Mouse (Mus musculus) heart, embryonic 11.5 days (tissue): ENCODE data around the gene Cmbl. TPM values are rescaled to one million over a fixed set of nuclear protein-coding genes. Genes with fewer than 3 reads are reported as not detected.

Source experiments
- ATAC-seq: fragments of 200-750 bp; cut with Nextera tagmentation; replicated peaks from 2 replicates; pipeline ENCODE4 v1.8.0; 2017; ENCODE audit warnings: moderate library complexity; ENCODE audit not compliant: insufficient number of reproducible peaks, low FRiP score, low TSS enrichment
- H3K27ac ChIP-seq: fragments of 300-500 bp; sonication (generic); 2 replicates; pipeline ENCODE4 v1.5.1; 2014; ENCODE audit warnings: mild to moderate bottlenecking, low read depth, low read length
- H3K27me3 ChIP-seq: fragments of 300-500 bp; sonication (generic); 2 replicates; pipeline ENCODE4 v1.6.1; 2014; ENCODE audit warnings: mild to moderate bottlenecking, low read length, mixed read lengths; ENCODE audit not compliant: control insufficient read depth, insufficient read depth
- H3K36me3 ChIP-seq: fragments of 300-500 bp; sonication (generic); 2 replicates; pipeline ENCODE4 v1.6.1; 2014; ENCODE audit warnings: mild to moderate bottlenecking, low read length, moderate library complexity, mixed read lengths; ENCODE audit not compliant: control insufficient read depth, insufficient read depth
- H3K4me1 ChIP-seq: fragments of 300-500 bp; sonication (generic); 2 replicates; pipeline ENCODE4 v1.6.1; 2014; ENCODE audit warnings: low read length; ENCODE audit not compliant: control insufficient read depth, insufficient read depth
- H3K4me2 ChIP-seq: fragments of 300-500 bp; sonication (generic); 2 replicates; pipeline ENCODE4 v1.6.1; 2014; ENCODE audit warnings: mild to moderate bottlenecking, moderate library complexity
- H3K4me3 ChIP-seq: fragments of 300-500 bp; sonication (generic); 2 replicates; pipeline ENCODE4 v1.5.1; 2014; ENCODE audit warnings: low read depth, low read length
- H3K9ac ChIP-seq: fragments of 300-500 bp; sonication (generic); 2 replicates; pipeline ENCODE4 v1.6.1; 2014; ENCODE audit warnings: mild to moderate bottlenecking, low read depth, low read length, moderate library complexity
- H3K9me3 ChIP-seq: fragments of 300-500 bp; sonication (generic); replicated peaks from 2 replicates; pipeline ENCODE4 v1.6.1; 2016; ENCODE audit warnings: low read length; ENCODE audit not compliant: control insufficient read depth
- WGBS: fragments of 180-500 bp; shearing (Covaris S2); extraction: QIAGEN DNeasy Blood & Tissue Kit; methylation state at CpG from one replicate; pipeline ENCODE4 v1.1.7; 2014; ENCODE audit not compliant: insufficient replicate concordance; 5-methylcytosine and 5-hydroxymethylcytosine counted together
- polyA plus RNA-seq: library from polyadenylated mRNA; unstranded; fragments of >200 nt; fragmentation: Nextera tagmentation; extraction: Ambion mirVana; gene quantifications from 2 replicates; pipeline ENCODE4 v1.2.1, GENCODE M21; 2014

Gene Cmbl
- polyA plus RNA-seq, 1 experiment from 2014 or later: 6.6 TPM

GRCm38 (mm10) chr15:31547421-31547820 lies 17.8 kb upstream of the Cmbl start:
- H3K27ac ChIP-seq: no peak overlapping the region
- no peak overlapping the region for H3K4me2 ChIP-seq
- H3K27me3 ChIP-seq: no peaks in the 10 kb centered on the region
- 62% methylated on average over 5 of the region's 5 CpGs for WGBS
- ATAC-seq: no peak
- H3K9me3 ChIP-seq: no peaks in the 10 kb centered on the region
- H3K4me3 ChIP-seq: no peak overlapping the region
- H3K4me1 ChIP-seq: peaks cover 14% of the 10 kb centered on the region
- H3K9ac ChIP-seq: no peak overlapping the region
- H3K36me3 ChIP-seq: no peaks in the 10 kb centered on the region

- 81% methylated on average over 4 of the region's 4 CpGs for WGBS
- H3K9me3 ChIP-seq: no peaks in the 10 kb centered on the region
- H3K9ac ChIP-seq: no peak overlapping the region
- H3K4me3 ChIP-seq: no peak overlapping the region
- no peaks in the 10 kb centered on the region for H3K27me3 ChIP-seq
- H3K4me2 ChIP-seq: no peak overlapping the region
- no peak overlapping the region for H3K27ac ChIP-seq
- H3K4me1 ChIP-seq: 0 out of 2 replicates have a peak, but pooled peaks cover 2% of the 10 kb centered on the region
- H3K36me3 ChIP-seq: no peaks in the 10 kb centered on the region
- no peak for ATAC-seq
Observed at GRCm38 (mm10) chr15:31550381-31550780, 14.8 kb upstream of the Cmbl start.

- H3K4me2 ChIP-seq: no peak overlapping the region
- H3K27me3 ChIP-seq: no peaks in the 10 kb centered on the region
- no peaks in the 10 kb centered on the region for H3K4me1 ChIP-seq
- no peaks in the 10 kb centered on the region for H3K36me3 ChIP-seq
- H3K9ac ChIP-seq: no peak overlapping the region
- H3K27ac ChIP-seq: no peak overlapping the region
- no peaks in the 10 kb centered on the region for H3K9me3 ChIP-seq
- H3K4me3 ChIP-seq: no peak overlapping the region
- ATAC-seq: no peak
- 83% methylated on average over 2 of the region's 2 CpGs for WGBS
Observed at GRCm38 (mm10) chr15:31554855-31555254, 10.3 kb upstream of the Cmbl start.

- Histone ChIP-seq H3K4me3 (no peak overlapping the region), H3K27me3 (no peaks in the 10 kb centered on the region), H3K4me2 (no peak overlapping the region), H3K27ac (no peak overlapping the region), H3K9me3 (no peaks in the 10 kb centered on the region), H3K36me3 (no peaks in the 10 kb centered on the region), H3K9ac (no peak overlapping the region), H3K4me1 (peaks cover 11% of the 10 kb centered on the region)
- WGBS: 88% methylated on average over 6 of the region's 6 CpGs
- no peak for ATAC-seq
Observed at GRCm38 (mm10) chr15:31561390-31561789, 3.8 kb upstream of the Cmbl start.

- 90% methylated on average over 4 of the region's 4 CpGs for WGBS
- no peak overlapping the region for H3K27ac ChIP-seq
- no peaks in the 10 kb centered on the region for H3K36me3 ChIP-seq
- H3K27me3 ChIP-seq: no peaks in the 10 kb centered on the region
- no peak overlapping the region for H3K9ac ChIP-seq
- peaks cover 11% of the 10 kb centered on the region for H3K4me1 ChIP-seq
- no peaks in the 10 kb centered on the region for H3K9me3 ChIP-seq
- H3K4me2 ChIP-seq: no peak overlapping the region
- H3K4me3 ChIP-seq: no peak overlapping the region
- no peak for ATAC-seq
Observed at GRCm38 (mm10) chr15:31561976-31562375, 3.2 kb upstream of the Cmbl start.

- no peaks in the 10 kb centered on the region for H3K36me3 ChIP-seq
- H3K4me1 ChIP-seq: peaks cover 11% of the 10 kb centered on the region
- 37% methylated on average over 8 of the region's 8 CpGs for WGBS
- no peak for ATAC-seq
- H3K4me2 ChIP-seq: no peak overlapping the region
- no peak overlapping the region for H3K4me3 ChIP-seq
- no peaks in the 10 kb centered on the region for H3K27me3 ChIP-seq
- no peaks in the 10 kb centered on the region for H3K9me3 ChIP-seq
- no peak overlapping the region for H3K27ac ChIP-seq
- H3K9ac ChIP-seq: no peak overlapping the region
Observed at GRCm38 (mm10) chr15:31562847-31563246, 2.3 kb upstream of the Cmbl start.

GRCm38 (mm10) chr15:31563577-31564546 lies 1.3 kb upstream of the Cmbl start:
- H3K9me3 ChIP-seq: no peaks in the 10 kb centered on the region
- no peaks in the 10 kb centered on the region for H3K36me3 ChIP-seq
- H3K4me2 ChIP-seq: peak overlapping the region; percentile 46
- H3K27me3 ChIP-seq: no peaks in the 10 kb centered on the region
- 55% methylated on average over 19 of the region's 19 CpGs for WGBS
- ATAC-seq: no peak
- no peak overlapping the region for H3K27ac ChIP-seq
- peaks cover 16% of the 10 kb centered on the region for H3K4me1 ChIP-seq
- H3K9ac ChIP-seq: no peak overlapping the region
- H3K4me3 ChIP-seq: no peak overlapping the region

- H3K27ac ChIP-seq: no peak overlapping the region
- WGBS: 73% methylated on average over 1 of the region's 1 CpGs
- ATAC-seq: no peak
Observed at GRCm38 (mm10) chr15:31565786-31566185, 597 bp downstream of the Cmbl start.

GRCm38 (mm10) chr15:31567431-31567830 lies 2.2 kb downstream of the Cmbl start:
- Histone ChIP-seq H3K27me3 (no peaks in the 10 kb centered on the region), H3K9ac (no peak overlapping the region), H3K36me3 (no peaks in the 10 kb centered on the region), H3K9me3 (no peaks in the 10 kb centered on the region), H3K27ac (no peak overlapping the region), H3K4me2 (no peak overlapping the region), H3K4me3 (no peak overlapping the region), H3K4me1 (peaks cover 23% of the 10 kb centered on the region)
- no peak for ATAC-seq
- 52% methylated on average over 7 of the region's 7 CpGs for WGBS

More at GRCm38 (mm10) chr15:31565786-31566185, 597 bp downstream of the Cmbl start:
- H3K4me3 ChIP-seq: no peak overlapping the region
- no peak overlapping the region for H3K4me2 ChIP-seq
- no peaks in the 10 kb centered on the region for H3K36me3 ChIP-seq
- H3K27me3 ChIP-seq: no peaks in the 10 kb centered on the region
- peaks cover 23% of the 10 kb centered on the region for H3K4me1 ChIP-seq
- no peaks in the 10 kb centered on the region for H3K9me3 ChIP-seq
- H3K9ac ChIP-seq: no peak overlapping the region
